Mouse (Mus musculus) spleen, adult 2 months (tissue): ENCODE data around the gene Gm7929.
"Not testable (repeated sequence)": the region's sequence is repeated elsewhere in the genome, so short reads cannot be mapped to it uniquely, and the experiment has no call there.

Experiments used
- CTCF ChIP-seq: fragments of 200-500 bp; IDR thresholded peaks from 2 replicates; pipeline ENCODE4 v1.5.1; 2011; ENCODE audit warnings: mild to moderate bottlenecking, inconsistent platforms; ENCODE audit not compliant: insufficient read depth, insufficient read length, insufficient replicate concordance; ENCODE audit errors: extremely low read depth
- POLR2A ChIP-seq: fragments of 200-500 bp; IDR thresholded peaks from 2 replicates; pipeline ENCODE4 v1.6.1; 2011; ENCODE audit warnings: low read depth, low read length, inconsistent platforms

DNA sequence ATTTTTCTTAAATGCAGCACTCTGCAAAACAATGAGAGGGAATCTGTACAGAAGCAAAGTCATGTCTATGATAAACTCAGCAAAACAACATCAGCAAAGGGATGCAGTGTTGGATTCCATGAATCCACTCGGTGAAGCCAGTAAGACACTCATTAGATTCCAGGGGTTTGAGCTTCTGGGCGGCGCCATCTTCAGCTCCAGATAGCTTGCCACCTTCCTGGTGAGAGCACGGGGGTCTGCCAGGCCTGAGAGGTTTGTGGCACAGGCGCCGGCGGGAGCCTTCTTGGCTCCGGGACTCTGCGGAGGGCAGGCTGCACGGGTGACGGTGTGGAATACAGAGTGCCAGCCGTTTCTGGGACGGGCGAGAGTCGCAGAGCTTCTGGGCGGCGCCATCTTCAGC is 27.0 kb downstream of the Gm7929 start:
- TF ChIP-seq CTCF, POLR2A: not testable (repeated sequence)
